Mouse (Mus musculus) heart, embryonic 16.5 days (tissue): Measurements from ENCODE around the gene Gm10638. TPM values are rescaled to one million over a fixed set of nuclear protein-coding genes. Genes with fewer than 3 reads are reported as not detected.

Experiments
- ATAC-seq: fragments of 200-750 bp; cut with Nextera tagmentation; replicated peaks from 2 replicates; pipeline ENCODE4 v1.8.0; 2017; ENCODE audit warnings: moderate number of reproducible peaks; ENCODE audit not compliant: insufficient read depth, low FRiP score; ENCODE audit errors: extremely low read depth
- H3K27ac ChIP-seq: fragments of 300-500 bp; sonication (generic); 2 replicates; pipeline ENCODE4 v1.5.1; 2014; ENCODE audit warnings: mild to moderate bottlenecking, low read length, control low read depth, moderate library complexity
- H3K27me3 ChIP-seq: fragments of 300-500 bp; sonication (generic); 2 replicates; pipeline ENCODE4 v1.6.1; 2014; ENCODE audit warnings: low read length, mixed read lengths; ENCODE audit not compliant: control insufficient read depth, insufficient read depth
- H3K36me3 ChIP-seq: fragments of 300-500 bp; sonication (generic); 2 replicates; pipeline ENCODE4 v1.6.1; 2014; ENCODE audit not compliant: control insufficient read depth, insufficient read depth
- H3K4me1 ChIP-seq: fragments of 300-500 bp; sonication (generic); 2 replicates; pipeline ENCODE4 v1.6.1; 2014; ENCODE audit warnings: low read length, mixed read lengths; ENCODE audit not compliant: control insufficient read depth, insufficient read depth
- H3K4me2 ChIP-seq: fragments of 300-500 bp; sonication (generic); 2 replicates; pipeline ENCODE4 v1.6.1; 2014; ENCODE audit warnings: low read depth, mild to moderate bottlenecking, control low read depth, low read length
- H3K4me3 ChIP-seq: fragments of 300-500 bp; sonication (generic); 2 replicates; pipeline ENCODE4 v1.5.1; 2014; ENCODE audit warnings: mild to moderate bottlenecking, control low read depth, low read length
- H3K9ac ChIP-seq: fragments of 300-500 bp; sonication (generic); 2 replicates; pipeline ENCODE4 v1.6.1; 2014; ENCODE audit warnings: low read length, control low read depth
- H3K9me3 ChIP-seq: fragments of 300-500 bp; sonication (generic); replicated peaks from 2 replicates; pipeline ENCODE4 v1.6.1; 2016; ENCODE audit warnings: low read length; ENCODE audit not compliant: control insufficient read depth
- WGBS: fragments of 180-500 bp; shearing (Covaris S2); extraction: QIAGEN DNeasy Blood & Tissue Kit; methylation state at CpG from one replicate; pipeline ENCODE4 v1.1.7; 2014; 5-methylcytosine and 5-hydroxymethylcytosine counted together
- polyA plus RNA-seq: library from polyadenylated mRNA; unstranded; fragments of >200 nt; fragmentation: Nextera tagmentation; extraction: Ambion mirVana; gene quantifications from 2 replicates; pipeline ENCODE4 v1.2.1, GENCODE M21; 2015

Gm10638 gene
- polyA plus RNA-seq, result 2.2 and 2.5 TPM in 2 replicates

- H3K9me3 ChIP-seq, result no peaks in the 10 kb centered on the region
- ATAC-seq, result peak; percentile 74
- WGBS, result under 1% methylated on average over 75 of the region's 88 CpGs
- H3K36me3 ChIP-seq, result no peaks in the 10 kb centered on the region
- H3K4me2 ChIP-seq, result peak within 1 kb of the TSS; percentile 82
- peaks cover 36% of the 10 kb centered on the region for H3K4me1 ChIP-seq
- H3K27me3 ChIP-seq, result no peaks in the 10 kb centered on the region
- peak within 1 kb of the TSS; percentile 83 for H3K4me3 ChIP-seq
- peak within 1 kb of the TSS; percentile 97 for H3K27ac ChIP-seq
- peak within 1 kb of the TSS; percentile 99 for H3K9ac ChIP-seq
These were observed at the start of gene Gm10638, which contains the start of gene Siah1a for GRCm38 (mm10) chr8:86745221-86745934. Gene Gm10638 (plus strand): TSS chr8:86745699. Gene Siah1a (minus strand): TSS chr8:86745934.

- Histone ChIP-seq H3K4me1 (peaks cover 11% of the 10 kb centered on the region), H3K9me3 (no peaks in the 10 kb centered on the region), H3K27ac (no peak overlapping the region), H3K36me3 (peaks cover 3% of the 10 kb centered on the region), H3K4me2 (no peak overlapping the region), H3K4me3 (no peak overlapping the region), H3K27me3 (no peaks in the 10 kb centered on the region), H3K9ac (no peak overlapping the region)
- 89% methylated on average over 2 of the region's 2 CpGs for WGBS
- ATAC-seq, result no peak
These were observed 49.8 kb upstream of the Gm10638 start for GRCm38 (mm10) chr8:86695703-86696102.

DNA sequence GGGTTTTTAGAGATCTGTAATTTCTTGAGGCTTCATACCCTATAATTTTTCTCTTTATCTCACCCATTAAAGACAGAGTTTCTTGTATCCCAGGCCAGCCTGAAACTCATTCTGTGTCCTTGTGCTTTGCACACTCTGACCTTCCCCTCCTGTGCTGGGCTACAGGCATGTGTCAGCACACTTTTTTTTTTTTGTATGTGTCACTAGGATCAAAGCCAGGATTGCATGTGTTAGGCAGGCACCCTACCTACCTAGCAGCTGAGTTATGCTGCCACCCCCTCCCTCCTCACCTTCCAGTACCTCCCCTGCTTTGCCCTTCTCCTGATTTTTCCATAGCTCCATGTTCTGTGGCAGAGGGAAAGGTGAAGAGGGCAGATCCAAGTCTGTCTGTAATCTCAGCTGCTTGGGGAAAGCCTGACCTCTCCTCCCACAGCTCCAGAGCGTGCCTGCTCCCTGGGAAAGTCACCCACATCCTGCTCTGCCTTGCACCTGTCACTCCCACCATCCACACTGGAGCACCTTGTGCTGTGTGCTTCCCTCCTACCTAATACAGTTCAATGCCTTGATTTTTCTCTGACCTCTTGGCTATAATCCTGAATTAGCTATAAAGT, 46.6 kb upstream of the Gm10638 start:
- no peak overlapping the region for H3K4me3 ChIP-seq
- peaks cover 3% of the 10 kb centered on the region for H3K36me3 ChIP-seq
- no peaks in the 10 kb centered on the region for H3K27me3 ChIP-seq
- no peak overlapping the region for H3K9ac ChIP-seq
- 47% methylated on average over 1 of the region's 1 CpGs for WGBS
- peaks cover 11% of the 10 kb centered on the region for H3K4me1 ChIP-seq
- no peak; the same call in 1 of the 2 replicates for ATAC-seq
- no peak overlapping the region for H3K4me2 ChIP-seq
- no peaks in the 10 kb centered on the region for H3K9me3 ChIP-seq
- H3K27ac ChIP-seq, result peak overlapping the region; percentile 47; the same call in 1 of the 2 replicates

- Histone ChIP-seq H3K4me2 (no peak overlapping the region), H3K4me1 (peaks cover 11% of the 10 kb centered on the region), H3K27ac (no peak overlapping the region), H3K4me3 (no peak overlapping the region), H3K27me3 (no peaks in the 10 kb centered on the region), H3K9ac (no peak overlapping the region), H3K9me3 (no peaks in the 10 kb centered on the region), H3K36me3 (peaks cover 3% of the 10 kb centered on the region)
- no peak for ATAC-seq
- WGBS, result 82% methylated on average over 12 of the region's 12 CpGs
These were observed 46.0 kb upstream of the Gm10638 start for GRCm38 (mm10) chr8:86699471-86699870.

GRCm38 (mm10) chr8:86702453-86702852, 43.0 kb upstream of the Gm10638 start:
- Histone ChIP-seq H3K9me3 (no peaks in the 10 kb centered on the region), H3K4me3 (no peak overlapping the region), H3K36me3 (no peaks in the 10 kb centered on the region), H3K9ac (no peak overlapping the region), H3K4me2 (no peak overlapping the region), H3K27ac (no peak overlapping the region), H3K4me1 (peaks cover 11% of the 10 kb centered on the region), H3K27me3 (no peaks in the 10 kb centered on the region)
- ATAC-seq, result no peak
- 77% methylated on average over 3 of the region's 3 CpGs for WGBS

DNA sequence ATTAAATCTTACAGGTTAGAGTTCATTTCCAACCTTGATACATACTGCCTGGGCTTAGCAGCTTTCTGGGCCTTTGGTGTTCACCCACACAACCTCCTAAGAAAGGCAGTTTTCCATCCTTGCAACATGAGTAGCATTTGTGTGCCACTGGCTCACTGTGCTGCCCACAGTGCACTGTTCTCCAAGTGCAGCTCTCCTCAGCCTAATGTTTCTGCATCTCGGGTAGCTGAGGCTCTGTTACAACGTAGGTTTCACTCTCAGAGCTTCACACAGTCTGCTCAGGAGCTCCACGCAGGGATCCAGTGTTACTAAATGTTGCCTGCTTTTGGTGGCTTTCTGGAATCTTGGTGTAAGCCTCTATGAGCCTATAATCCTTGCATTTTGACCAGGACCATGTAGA, 40.2 kb upstream of the Gm10638 start:
- Histone ChIP-seq H3K4me1 (no peaks in the 10 kb centered on the region), H3K27me3 (no peaks in the 10 kb centered on the region), H3K9ac (no peak overlapping the region), H3K4me3 (no peak overlapping the region), H3K27ac (no peak overlapping the region), H3K36me3 (peaks cover 2% of the 10 kb centered on the region; the same call in 1 of the 2 replicates), H3K4me2 (no peak overlapping the region), H3K9me3 (no peaks in the 10 kb centered on the region)
- WGBS, result 81% methylated on average over 3 of the region's 3 CpGs
- no peak for ATAC-seq

GRCm38 (mm10) chr8:86706756-86707155, 38.7 kb upstream of the Gm10638 start:
- Histone ChIP-seq H3K36me3 (peaks cover 2% of the 10 kb centered on the region; the same call in 1 of the 2 replicates), H3K4me1 (no peaks in the 10 kb centered on the region), H3K27me3 (no peaks in the 10 kb centered on the region), H3K4me2 (no peak overlapping the region), H3K27ac (no peak overlapping the region), H3K9ac (no peak overlapping the region), H3K9me3 (no peaks in the 10 kb centered on the region), H3K4me3 (no peak overlapping the region)
- 77% methylated on average over 5 of the region's 5 CpGs for WGBS
- no peak for ATAC-seq

- no peak overlapping the region for H3K27ac ChIP-seq
- no peaks in the 10 kb centered on the region for H3K9me3 ChIP-seq
- H3K4me2 ChIP-seq, result no peak overlapping the region
- H3K36me3 ChIP-seq, result peaks cover 2% of the 10 kb centered on the region; the same call in 1 of the 2 replicates
- no peak overlapping the region for H3K4me3 ChIP-seq
- H3K9ac ChIP-seq, result no peak overlapping the region
- H3K27me3 ChIP-seq, result no peaks in the 10 kb centered on the region
- no peaks in the 10 kb centered on the region for H3K4me1 ChIP-seq
- WGBS, result 59% methylated on average over 4 of the region's 4 CpGs
- ATAC-seq, result peak; percentile 37; the same call in 1 of the 2 replicates
These were observed 37.6 kb upstream of the Gm10638 start for GRCm38 (mm10) chr8:86707873-86708272.

DNA sequence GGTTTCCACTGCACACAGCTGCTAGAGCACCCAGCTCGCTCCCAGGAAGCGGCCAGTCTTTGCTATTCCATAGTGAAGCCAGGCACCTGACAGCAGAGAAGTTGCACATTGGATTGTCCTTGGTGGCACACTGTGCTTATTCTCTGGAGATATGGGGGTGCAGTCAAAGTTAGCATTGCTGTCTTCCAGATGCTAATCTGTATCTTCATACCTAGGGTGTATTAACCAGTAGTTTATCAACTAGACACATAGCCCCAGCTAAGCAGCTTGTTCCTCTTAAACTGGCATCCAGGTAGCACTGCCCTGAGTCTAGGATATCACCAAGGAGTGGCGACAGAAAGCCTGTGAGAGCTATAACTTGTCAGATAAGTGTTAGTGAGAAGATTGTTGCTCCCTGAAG, 32.9 kb upstream of the Gm10638 start:
- H3K9me3 ChIP-seq, result no peaks in the 10 kb centered on the region
- H3K4me1 ChIP-seq, result no peaks in the 10 kb centered on the region
- H3K27me3 ChIP-seq, result no peaks in the 10 kb centered on the region
- H3K4me2 ChIP-seq, result no peak overlapping the region
- 80% methylated on average over 3 of the region's 3 CpGs for WGBS
- no peak overlapping the region for H3K9ac ChIP-seq
- H3K36me3 ChIP-seq, result peaks cover 15% of the 10 kb centered on the region
- H3K4me3 ChIP-seq, result no peak overlapping the region
- no peak for ATAC-seq
- H3K27ac ChIP-seq, result no peak overlapping the region
